Mouse (Mus musculus): ENCODE data around the gene Phf14. TPM values are rescaled to one million over a fixed set of nuclear protein-coding genes. Genes with fewer than 3 reads are reported as not detected.
"Not testable (repeated sequence)": the region's sequence is repeated elsewhere in the genome, so short reads cannot be mapped to it uniquely, and the experiment has no call there.

Phf14 gene
- total RNA-seq (2014; rRNA removed): 26.3 and 28.9 TPM in 2 replicates
- 2.9 and 3.5 TPM in 2 replicates for polyA plus RNA-seq (2012; rRNA removed)

DNA sequence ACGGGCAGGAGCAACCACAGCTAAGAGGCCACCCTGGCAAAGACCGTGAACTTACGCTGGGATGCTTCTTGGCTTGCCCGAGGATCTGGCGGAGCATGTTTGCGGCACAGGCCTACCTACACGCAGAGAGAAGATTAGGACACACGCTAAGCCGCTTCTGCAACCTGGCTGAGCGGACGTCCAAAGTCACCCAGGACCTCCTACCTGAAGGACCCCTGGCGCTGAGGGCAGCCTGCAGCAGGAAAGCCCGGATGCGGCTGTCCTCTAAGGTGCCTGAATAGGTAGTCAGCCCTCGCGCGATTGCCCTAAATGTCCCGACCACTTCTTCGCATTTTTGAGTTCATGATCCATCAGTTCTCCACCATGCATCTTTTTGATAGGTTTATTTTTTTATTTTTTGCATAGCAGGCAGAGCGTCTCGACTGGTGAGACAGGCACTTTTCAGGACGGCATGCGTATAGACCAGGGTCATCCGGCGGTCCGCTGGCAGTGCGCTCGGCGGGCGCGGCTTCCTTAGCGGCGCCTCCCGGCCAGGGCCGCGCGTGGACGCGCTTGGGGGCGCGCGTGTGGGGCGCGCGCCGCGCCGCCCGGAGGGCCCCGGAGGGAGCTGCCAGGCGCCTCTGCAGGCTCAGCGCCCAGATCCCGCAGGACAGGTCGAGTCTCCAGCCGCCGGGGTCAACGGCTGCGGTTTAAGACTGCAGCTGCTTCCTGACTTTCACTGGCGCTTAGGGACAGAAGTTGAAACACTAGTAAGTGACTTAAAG, at the start of gene Phf14, which contains the start of gene Ndufa4:
Phf14 (plus strand) TSS at position 541 of the 764 bp plus-strand sequence.
Ndufa4 (minus strand) TSS at position 229 of the 764 bp plus-strand sequence.
- DNase-seq (ENCODE audit: extremely low read depth, low read depth, low spot score): peak; percentile 90
- peaks cover 18% of the 10 kb centered on the region for H3K36me3 ChIP-seq (ENCODE audit: control insufficient read depth, insufficient read depth, low read length)
- peaks cover 14% of the 10 kb centered on the region; the same call in 1 of the 2 replicates for H3K79me2 ChIP-seq (ENCODE audit: control insufficient read depth, insufficient read depth, low read length)
- H3K9ac ChIP-seq (ENCODE audit: low read depth, low read length): peak within 1 kb of the TSS; percentile 95
- H3K4me3 ChIP-seq (ENCODE audit: insufficient read depth, low read depth, low read length): peak within 1 kb of the TSS; percentile 94
- WGBS: 1% methylated on average over 59 of the region's 59 CpGs
- H3K4me1 ChIP-seq (ENCODE audit: control insufficient read depth, insufficient read depth, low read length): peaks cover 23% of the 10 kb centered on the region; the same call in 1 of the 2 replicates
- no peak for TF ChIP-seq CTCF (IDR thresholded peaks at IDR 0.05; ENCODE audit: low read depth, low read length)
- TF ChIP-seq POLR2A (IDR thresholded peaks at IDR 0.05; ENCODE audit: extremely low read depth, insufficient read depth, low read length): peak; percentile 97
- H3K27ac ChIP-seq (replicated peaks; ENCODE audit: insufficient read depth, low read depth, low read length): peak within 1 kb of the TSS; percentile 87
- no peaks in the 10 kb centered on the region for H3K27me3 ChIP-seq (ENCODE audit: control insufficient read depth, insufficient read depth, low read length)

DNA sequence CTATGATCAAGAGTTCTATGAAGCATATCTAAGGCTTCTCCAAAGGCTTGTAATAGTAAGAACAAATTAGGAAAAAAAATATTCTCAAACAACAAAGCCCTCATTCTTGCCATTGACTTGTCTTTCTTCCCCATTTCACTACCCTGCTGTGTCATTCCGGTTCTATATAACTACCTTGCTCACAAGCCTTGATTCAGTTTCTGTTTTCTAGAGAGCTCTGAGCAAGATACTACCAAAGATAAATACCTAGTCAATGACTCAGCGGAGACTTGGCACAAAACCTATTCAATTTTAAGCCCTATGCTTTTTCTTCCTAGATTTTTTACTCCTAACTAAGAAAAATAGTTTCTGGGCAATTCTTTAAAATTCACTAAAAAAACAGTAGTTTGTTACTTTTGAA, 32.2 kb upstream of the Phf14 start:
- WGBS: no CpG with 5 or more reads among the region's 2 CpGs
- not testable (repeated sequence) for H3K79me2 ChIP-seq (ENCODE audit: control insufficient read depth, insufficient read depth, low read length); H3K9ac ChIP-seq (ENCODE audit: low read depth, low read length)

GRCm38 (mm10) chr6:11900809-11901310, 6.7 kb upstream of the Phf14 start:
- Histone ChIP-seq H3K27ac (replicated peaks; ENCODE audit: insufficient read depth, low read depth, low read length) (no peak overlapping the region), H3K9ac (ENCODE audit: low read depth, low read length) (no peak overlapping the region), H3K79me2 (ENCODE audit: control insufficient read depth, insufficient read depth, low read length) (peaks cover 5% of the 10 kb centered on the region; the same call in 1 of the 2 replicates), H3K4me3 (ENCODE audit: insufficient read depth, low read depth, low read length) (no peak overlapping the region), H3K36me3 (ENCODE audit: control insufficient read depth, insufficient read depth, low read length) (peaks cover 45% of the 10 kb centered on the region), H3K27me3 (ENCODE audit: control insufficient read depth, insufficient read depth, low read length) (no peaks in the 10 kb centered on the region), H3K4me1 (ENCODE audit: control insufficient read depth, insufficient read depth, low read length) (peaks cover 14% of the 10 kb centered on the region; the same call in 1 of the 2 replicates)
- 74% methylated on average over 4 of the region's 4 CpGs for WGBS
- DNase-seq (ENCODE audit: extremely low read depth, low read depth, low spot score): no peak
- TF ChIP-seq CTCF (IDR thresholded peaks at IDR 0.05; ENCODE audit: low read depth, low read length) (no peak), POLR2A (IDR thresholded peaks at IDR 0.05; ENCODE audit: extremely low read depth, insufficient read depth, low read length) (no peak)

More for the DNA sequence above, 32.2 kb upstream of the Phf14 start:
- H3K27ac ChIP-seq (replicated peaks; ENCODE audit: insufficient read depth, low read depth, low read length); H3K27me3 ChIP-seq (ENCODE audit: control insufficient read depth, insufficient read depth, low read length); H3K4me3 ChIP-seq (ENCODE audit: insufficient read depth, low read depth, low read length); H3K4me1 ChIP-seq (ENCODE audit: control insufficient read depth, insufficient read depth, low read length); DNase-seq (ENCODE audit: extremely low read depth, low read depth, low spot score); H3K36me3 ChIP-seq (ENCODE audit: control insufficient read depth, insufficient read depth, low read length): not testable (repeated sequence)

DNA sequence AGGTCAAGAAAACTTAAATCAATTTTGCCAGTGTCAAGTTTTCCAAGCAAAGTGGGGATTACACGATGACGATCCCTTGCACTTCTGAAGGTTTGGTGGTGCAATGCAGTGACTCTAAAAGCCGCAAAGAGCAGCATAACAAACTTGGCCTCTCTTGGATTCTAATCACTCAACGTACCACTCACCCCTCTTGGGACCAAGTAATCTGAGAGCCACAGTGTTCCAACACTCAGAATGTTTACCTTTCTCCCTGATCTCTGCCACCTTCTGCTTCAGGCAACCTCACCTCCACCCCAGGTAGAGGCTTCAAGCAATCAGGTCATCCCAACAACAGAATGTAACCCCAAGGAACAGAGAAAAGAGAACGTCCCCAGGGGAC, 730 bp upstream of the Phf14 start:
- peaks cover 23% of the 10 kb centered on the region; the same call in 1 of the 2 replicates for H3K4me1 ChIP-seq (ENCODE audit: control insufficient read depth, insufficient read depth, low read length)
- H3K36me3 ChIP-seq (ENCODE audit: control insufficient read depth, insufficient read depth, low read length): peaks cover 23% of the 10 kb centered on the region
- no peak for DNase-seq (ENCODE audit: extremely low read depth, low read depth, low spot score)
- no peaks in the 10 kb centered on the region for H3K27me3 ChIP-seq (ENCODE audit: control insufficient read depth, insufficient read depth, low read length)
- peak overlapping the region; percentile 94 for H3K4me3 ChIP-seq (ENCODE audit: insufficient read depth, low read depth, low read length)
- H3K79me2 ChIP-seq (ENCODE audit: control insufficient read depth, insufficient read depth, low read length): peaks cover 14% of the 10 kb centered on the region; the same call in 1 of the 2 replicates
- peak overlapping the region; percentile 87 for H3K27ac ChIP-seq (replicated peaks; ENCODE audit: insufficient read depth, low read depth, low read length)
- peak overlapping the region; percentile 95 for H3K9ac ChIP-seq (ENCODE audit: low read depth, low read length)
- WGBS: 0% methylated on average over 5 of the region's 5 CpGs
- TF ChIP-seq POLR2A (IDR thresholded peaks at IDR 0.05; ENCODE audit: extremely low read depth, insufficient read depth, low read length) (no peak), CTCF (IDR thresholded peaks at IDR 0.05; ENCODE audit: low read depth, low read length) (no peak)

- peaks cover 14% of the 10 kb centered on the region; the same call in 1 of the 2 replicates for H3K79me2 ChIP-seq (ENCODE audit: control insufficient read depth, insufficient read depth, low read length)
- H3K4me1 ChIP-seq (ENCODE audit: control insufficient read depth, insufficient read depth, low read length): peaks cover 21% of the 10 kb centered on the region; the same call in 1 of the 2 replicates
- TF ChIP-seq POLR2A (IDR thresholded peaks at IDR 0.05; ENCODE audit: extremely low read depth, insufficient read depth, low read length) (no peak), CTCF (IDR thresholded peaks at IDR 0.05; ENCODE audit: low read depth, low read length) (no peak)
- H3K36me3 ChIP-seq (ENCODE audit: control insufficient read depth, insufficient read depth, low read length): peaks cover 12% of the 10 kb centered on the region
- no peak overlapping the region; the same call in 1 of the 2 replicates for H3K27ac ChIP-seq (replicated peaks; ENCODE audit: insufficient read depth, low read depth, low read length)
- H3K4me3 ChIP-seq (ENCODE audit: insufficient read depth, low read depth, low read length): peak overlapping the region; percentile 63
- H3K27me3 ChIP-seq (ENCODE audit: control insufficient read depth, insufficient read depth, low read length): no peaks in the 10 kb centered on the region
- 17% methylated on average over 7 of the region's 7 CpGs for WGBS
- DNase-seq (ENCODE audit: extremely low read depth, low read depth, low spot score): no peak
- peak overlapping the region; percentile 56 for H3K9ac ChIP-seq (ENCODE audit: low read depth, low read length)
Measured at GRCm38 (mm10) chr6:11908170-11908569, 561 bp downstream of the Phf14 start.
